Mouse (Mus musculus) intestine, embryonic 16.5 days (tissue): ENCODE data around the gene Art1. TPM values are rescaled to one million over a fixed set of nuclear protein-coding genes. Genes with fewer than 3 reads are reported as not detected.

ENCODE experiments used
- ATAC-seq: fragments of 200-750 bp; cut with Nextera tagmentation; 2 replicates; pipeline ENCODE4 v1.8.0; 2017; ENCODE audit warnings: moderate TSS enrichment, moderate library complexity
- H3K27ac ChIP-seq: fragments of 300-500 bp; sonication (generic); 2 replicates; pipeline ENCODE4 v1.5.1; 2014; ENCODE audit warnings: mild to moderate bottlenecking, low read length
- H3K27me3 ChIP-seq: fragments of 300-500 bp; sonication (generic); replicated peaks from 2 replicates; pipeline ENCODE4 v1.6.1; 2014; ENCODE audit warnings: low read length, control low read depth, mixed read lengths; ENCODE audit not compliant: control insufficient read depth, insufficient read depth
- H3K36me3 ChIP-seq: fragments of 300-500 bp; sonication (generic); 2 replicates; pipeline ENCODE4 v1.6.1; 2014; ENCODE audit warnings: low read length, control low read depth; ENCODE audit not compliant: control insufficient read depth, insufficient read depth
- H3K4me1 ChIP-seq: fragments of 300-500 bp; sonication (generic); 2 replicates; pipeline ENCODE4 v1.6.1; 2014; ENCODE audit warnings: low read length, control low read depth, mixed read lengths; ENCODE audit not compliant: control insufficient read depth, insufficient read depth
- H3K4me2 ChIP-seq: fragments of 300-500 bp; sonication (generic); 2 replicates; pipeline ENCODE4 v1.6.1; 2014; ENCODE audit warnings: low read depth, low read length, control low read depth
- H3K4me3 ChIP-seq: fragments of 300-500 bp; sonication (generic); 2 replicates; pipeline ENCODE4 v1.5.1; 2014; ENCODE audit warnings: mild to moderate bottlenecking, low read length
- H3K9ac ChIP-seq: fragments of 300-500 bp; sonication (generic); 2 replicates; pipeline ENCODE4 v1.6.1; 2014; ENCODE audit warnings: low read depth, low read length
- H3K9me3 ChIP-seq: fragments of 300-500 bp; sonication (generic); 2 replicates; pipeline ENCODE4 v1.6.1; 2016; ENCODE audit warnings: low read length, control low read depth; ENCODE audit not compliant: control insufficient read depth
- WGBS: fragments of 180-500 bp; shearing (Covaris S2); extraction: QIAGEN DNeasy Blood & Tissue Kit; methylation state at CpG from one replicate; pipeline ENCODE4 v1.1.7; 2014; 5-methylcytosine and 5-hydroxymethylcytosine counted together
- polyA plus RNA-seq: library from polyadenylated mRNA; unstranded; fragments of >200 nt; fragmentation: Nextera tagmentation; extraction: Ambion mirVana; gene quantifications from 2 replicates; pipeline ENCODE4 v1.2.1, GENCODE M21; 2015

Gene Art1
- polyA plus RNA-seq, 1 experiment from 2014 or later: 0.18 TPM

- no peak for ATAC-seq
- H3K27me3 ChIP-seq: no peaks in the 10 kb centered on the region
- H3K27ac ChIP-seq: no peak overlapping the region
- H3K4me2 ChIP-seq: no peak overlapping the region
- no peak overlapping the region for H3K9ac ChIP-seq
- H3K9me3 ChIP-seq: no peaks in the 10 kb centered on the region
- H3K36me3 ChIP-seq: no peaks in the 10 kb centered on the region
- H3K4me3 ChIP-seq: no peak overlapping the region
- 69% methylated on average over 2 of the region's 2 CpGs for WGBS
- peaks cover 20% of the 10 kb centered on the region for H3K4me1 ChIP-seq
These were observed 2.0 kb downstream of the Art1 start for GRCm38 (mm10) chr7:102103555-102103954.

- ATAC-seq: no peak
- Histone ChIP-seq H3K36me3 (no peaks in the 10 kb centered on the region), H3K4me3 (no peak overlapping the region), H3K27ac (no peak overlapping the region), H3K4me1 (peaks cover 20% of the 10 kb centered on the region), H3K9ac (no peak overlapping the region), H3K4me2 (no peak overlapping the region), H3K27me3 (no peaks in the 10 kb centered on the region), H3K9me3 (no peaks in the 10 kb centered on the region)
- WGBS: 55% methylated on average over 5 of the region's 5 CpGs
These were observed 2.6 kb downstream of the Art1 start for GRCm38 (mm10) chr7:102104126-102104525.

GRCm38 (mm10) chr7:102106700-102107141 is 5.2 kb downstream of the Art1 start:
- Histone ChIP-seq H3K36me3 (no peaks in the 10 kb centered on the region), H3K4me2 (peak overlapping the region; percentile 81), H3K4me1 (peaks cover 8% of the 10 kb centered on the region), H3K9me3 (no peaks in the 10 kb centered on the region), H3K9ac (peak overlapping the region; percentile 60), H3K27ac (no peak overlapping the region), H3K27me3 (no peaks in the 10 kb centered on the region), H3K4me3 (peak overlapping the region; percentile 42)
- ATAC-seq: peak; percentile 37
- WGBS: 19% methylated on average over 23 of the region's 23 CpGs

- Histone ChIP-seq H3K9me3 (no peaks in the 10 kb centered on the region), H3K9ac (no peak overlapping the region), H3K4me2 (no peak overlapping the region), H3K4me1 (peaks cover 8% of the 10 kb centered on the region), H3K36me3 (no peaks in the 10 kb centered on the region), H3K27me3 (no peaks in the 10 kb centered on the region), H3K27ac (no peak overlapping the region), H3K4me3 (no peak overlapping the region)
- no peak for ATAC-seq
- WGBS: 88% methylated on average over 1 of the region's 1 CpGs
These were observed 6.7 kb downstream of the Art1 start for GRCm38 (mm10) chr7:102108206-102108605.

- Histone ChIP-seq H3K36me3 (no peaks in the 10 kb centered on the region), H3K9me3 (no peaks in the 10 kb centered on the region), H3K27ac (no peak within 1 kb of the TSS), H3K4me3 (no peak within 1 kb of the TSS), H3K27me3 (no peaks in the 10 kb centered on the region), H3K4me1 (peaks cover 8% of the 10 kb centered on the region), H3K9ac (no peak within 1 kb of the TSS), H3K4me2 (no peak within 1 kb of the TSS)
- WGBS: 79% methylated on average over 7 of the region's 7 CpGs
- ATAC-seq: no peak
These were observed 7.6 kb downstream of the Art1 start, which contains the start of gene Art5 for GRCm38 (mm10) chr7:102109171-102109570. Gene Art5 (minus strand): TSS chr7:102109489.

- no peak overlapping the region for H3K9ac ChIP-seq
- no peak overlapping the region for H3K4me3 ChIP-seq
- no peak overlapping the region for H3K27ac ChIP-seq
- H3K36me3 ChIP-seq: no peaks in the 10 kb centered on the region
- no peaks in the 10 kb centered on the region for H3K27me3 ChIP-seq
- peaks cover 8% of the 10 kb centered on the region for H3K4me1 ChIP-seq
- no peak for ATAC-seq
- WGBS: 78% methylated on average over 4 of the region's 4 CpGs
- H3K9me3 ChIP-seq: no peaks in the 10 kb centered on the region
- H3K4me2 ChIP-seq: no peak overlapping the region
These were observed 8.2 kb downstream of the Art1 start for GRCm38 (mm10) chr7:102109746-102110145.

- no peak overlapping the region for H3K4me2 ChIP-seq
- 72% methylated on average over 45 of the region's 45 CpGs for WGBS
- no peaks in the 10 kb centered on the region for H3K9me3 ChIP-seq
- H3K27me3 ChIP-seq: no peaks in the 10 kb centered on the region
- no peaks in the 10 kb centered on the region for H3K4me1 ChIP-seq
- H3K9ac ChIP-seq: no peak overlapping the region
- no peak for ATAC-seq
- no peak overlapping the region for H3K27ac ChIP-seq
- H3K36me3 ChIP-seq: no peaks in the 10 kb centered on the region
- no peak overlapping the region for H3K4me3 ChIP-seq
These were observed 11.7 kb downstream of the Art1 start for GRCm38 (mm10) chr7:102113151-102113729.

- WGBS: 43% methylated on average over 7 of the region's 7 CpGs
- Histone ChIP-seq H3K4me3 (no peak within 1 kb of the TSS), H3K4me1 (no peaks in the 10 kb centered on the region), H3K36me3 (peaks cover 12% of the 10 kb centered on the region; the same call in 1 of the 2 replicates), H3K27ac (no peak within 1 kb of the TSS), H3K9ac (no peak within 1 kb of the TSS), H3K4me2 (no peak within 1 kb of the TSS), H3K27me3 (no peaks in the 10 kb centered on the region), H3K9me3 (no peaks in the 10 kb centered on the region)
- ATAC-seq: no peak
These were observed 15.2 kb downstream of the Art1 start, which contains the start of gene Chrna10 for GRCm38 (mm10) chr7:102116579-102117331. Gene Chrna10 (minus strand): TSS chr7:102116828.

- H3K36me3 ChIP-seq: peaks cover 16% of the 10 kb centered on the region; the same call in 1 of the 2 replicates
- ATAC-seq: no peak
- H3K4me3 ChIP-seq: no peak overlapping the region
- no peaks in the 10 kb centered on the region for H3K9me3 ChIP-seq
- no peaks in the 10 kb centered on the region for H3K4me1 ChIP-seq
- no peak overlapping the region for H3K4me2 ChIP-seq
- WGBS: 79% methylated on average over 6 of the region's 6 CpGs
- no peak overlapping the region for H3K9ac ChIP-seq
- no peaks in the 10 kb centered on the region for H3K27me3 ChIP-seq
- no peak overlapping the region for H3K27ac ChIP-seq
These were observed 15.8 kb downstream of the Art1 start for GRCm38 (mm10) chr7:102117382-102117781.
